Mouse (Mus musculus) hindbrain, postnatal 0 days (tissue): ENCODE data around the gene Steap2. TPM values are rescaled to one million over a fixed set of nuclear protein-coding genes. Genes with fewer than 3 reads are reported as not detected.

Source experiments
- ATAC-seq: fragments of 200-750 bp; cut with Nextera tagmentation; 2 replicates; pipeline ENCODE4 v1.8.0; 2017; ENCODE audit warnings: mild to moderate bottlenecking, moderate TSS enrichment, moderate library complexity
- DNase-seq: peaks from one replicate; pipeline ENCODE4 v3.0.0-alpha.2; 2015; ENCODE audit warnings: low spot score
- H3K27ac ChIP-seq: fragments of 300-500 bp; sonication (generic); 2 replicates; pipeline ENCODE4 v1.5.1; 2014; ENCODE audit warnings: mild to moderate bottlenecking
- H3K27me3 ChIP-seq: fragments of 300-500 bp; sonication (generic); 2 replicates; pipeline ENCODE4 v1.6.1; 2014; ENCODE audit warnings: low read length, mixed read lengths; ENCODE audit not compliant: insufficient read depth
- H3K36me3 ChIP-seq: fragments of 300-500 bp; sonication (generic); 2 replicates; pipeline ENCODE4 v1.6.1; 2014; ENCODE audit warnings: low read length, mixed read lengths; ENCODE audit not compliant: insufficient read depth
- H3K4me1 ChIP-seq: fragments of 300-500 bp; sonication (generic); 2 replicates; pipeline ENCODE4 v1.6.1; 2014; ENCODE audit warnings: antibody characterized with exemption, low read length, mixed read lengths; ENCODE audit not compliant: insufficient read depth
- H3K4me2 ChIP-seq: fragments of 300-500 bp; sonication (generic); 2 replicates; pipeline ENCODE4 v1.6.1; 2014; ENCODE audit warnings: low read depth, mild to moderate bottlenecking, low read length, moderate library complexity, mixed read lengths
- H3K4me3 ChIP-seq: fragments of 300-500 bp; sonication (generic); 2 replicates; pipeline ENCODE4 v1.5.1; 2014; ENCODE audit warnings: low read length
- H3K9ac ChIP-seq: fragments of 300-500 bp; sonication (generic); replicated peaks from 2 replicates; pipeline ENCODE4 v1.6.1; 2014; ENCODE audit warnings: mild to moderate bottlenecking, low read length, moderate library complexity, mixed read lengths
- H3K9me3 ChIP-seq: fragments of 300-500 bp; sonication (generic); 2 replicates; pipeline ENCODE4 v1.6.1; 2016; ENCODE audit warnings: low read length, mixed read lengths
- CTCF ChIP-seq: IDR thresholded peaks from 2 replicates; pipeline ENCODE4 v1.5.1; 2016; ENCODE audit warnings: antibody characterized with exemption, control low read depth, low read depth
- WGBS: fragments of 180-500 bp; shearing (Covaris S2); extraction: QIAGEN DNeasy Blood & Tissue Kit; methylation state at CpG from one replicate; pipeline ENCODE4 v1.1.7; 2014; 5-methylcytosine and 5-hydroxymethylcytosine counted together
- polyA plus RNA-seq: library from polyadenylated mRNA; unstranded; fragments of >200 nt; fragmentation: Nextera tagmentation; extraction: Ambion mirVana; gene quantifications from 2 replicates; pipeline ENCODE4 v1.2.1, GENCODE M21; 2015
- total RNA-seq: library from RNA; depleted of rRNA; stranded (reverse); fragments of >200 nt; gene quantifications from 2 replicates; pipeline ENCODE4 v1.2.3, GENCODE M21; 2014

The Steap2 gene
- total and polyA plus RNA-seq, 2 experiments from 2014 or later, result 6.8 to 18.5 TPM

- H3K4me3 ChIP-seq, result no peak overlapping the region
- no peaks in the 10 kb centered on the region for H3K9me3 ChIP-seq
- H3K36me3 ChIP-seq, result no peaks in the 10 kb centered on the region
- ATAC-seq, result no peak
- H3K27ac ChIP-seq, result no peak overlapping the region
- H3K4me2 ChIP-seq, result no peak overlapping the region
- H3K4me1 ChIP-seq, result no peaks in the 10 kb centered on the region
- no peaks in the 10 kb centered on the region for H3K27me3 ChIP-seq
- 77% methylated on average over 13 of the region's 13 CpGs for WGBS
- DNase-seq, result no peak
- no peak for TF ChIP-seq CTCF
- no peak overlapping the region for H3K9ac ChIP-seq
Observed at GRCm38 (mm10) chr5:5707341-5708278, 13.2 kb upstream of the Steap2 start.

- Histone ChIP-seq H3K36me3 (no peaks in the 10 kb centered on the region), H3K4me1 (no peaks in the 10 kb centered on the region), H3K9me3 (no peaks in the 10 kb centered on the region), H3K9ac (no peak overlapping the region), H3K4me2 (no peak overlapping the region), H3K27me3 (no peaks in the 10 kb centered on the region), H3K4me3 (no peak overlapping the region), H3K27ac (no peak overlapping the region)
- no peak for TF ChIP-seq CTCF
- no peak for ATAC-seq
- WGBS, result 42% methylated on average over 2 of the region's 2 CpGs
- no peak for DNase-seq
Observed at GRCm38 (mm10) chr5:5705019-5705418, 10.6 kb upstream of the Steap2 start.

- ATAC-seq (no peak), DNase-seq (no peak)
- H3K4me2 ChIP-seq, result no peak overlapping the region
- WGBS, result 80% methylated on average over 2 of the region's 2 CpGs
- H3K36me3 ChIP-seq, result no peaks in the 10 kb centered on the region
- no peak overlapping the region for H3K27ac ChIP-seq
- H3K9ac ChIP-seq, result no peak overlapping the region
- TF ChIP-seq CTCF, result no peak
- H3K27me3 ChIP-seq, result no peaks in the 10 kb centered on the region
- H3K4me1 ChIP-seq, result no peaks in the 10 kb centered on the region
- H3K4me3 ChIP-seq, result no peak overlapping the region
- H3K9me3 ChIP-seq, result no peaks in the 10 kb centered on the region
Observed at GRCm38 (mm10) chr5:5700386-5700785, 6.0 kb upstream of the Steap2 start.

GRCm38 (mm10) chr5:5698830-5699229 is 4.5 kb upstream of the Steap2 start:
- no peaks in the 10 kb centered on the region for H3K36me3 ChIP-seq
- no peaks in the 10 kb centered on the region for H3K27me3 ChIP-seq
- no peak overlapping the region for H3K4me3 ChIP-seq
- DNase-seq (no peak), ATAC-seq (no peak)
- whole genome bisulfite sequencing, result 87% methylated on average over 3 of the region's 3 CpGs
- H3K4me2 ChIP-seq, result no peak overlapping the region
- H3K9ac ChIP-seq, result no peak overlapping the region
- no peak for TF ChIP-seq CTCF
- no peaks in the 10 kb centered on the region for H3K4me1 ChIP-seq
- H3K27ac ChIP-seq, result no peak overlapping the region
- no peaks in the 10 kb centered on the region for H3K9me3 ChIP-seq

- no peak overlapping the region for H3K4me3 ChIP-seq
Observed at GRCm38 (mm10) chr5:5695401-5695942, 1.1 kb upstream of the Steap2 start.

GRCm38 (mm10) chr5:5693541-5693955 is 830 bp downstream of the Steap2 start:
- H3K4me1 ChIP-seq, result no peaks in the 10 kb centered on the region

More at GRCm38 (mm10) chr5:5695401-5695942, 1.1 kb upstream of the Steap2 start:
- Histone ChIP-seq H3K9me3 (no peaks in the 10 kb centered on the region), H3K27me3 (no peaks in the 10 kb centered on the region), H3K4me2 (no peak overlapping the region), H3K4me1 (no peaks in the 10 kb centered on the region), H3K36me3 (no peaks in the 10 kb centered on the region), H3K27ac (no peak overlapping the region), H3K9ac (no peak overlapping the region)
- WGBS, result 91% methylated on average over 5 of the region's 5 CpGs
- no peak for TF ChIP-seq CTCF
- ATAC-seq (no peak), DNase-seq (no peak)

More at GRCm38 (mm10) chr5:5693541-5693955, 830 bp downstream of the Steap2 start:
- DNase-seq (peak; percentile 30), ATAC-seq (peak; percentile 75)
- peak overlapping the region; percentile 90 for H3K4me2 ChIP-seq
- H3K9me3 ChIP-seq, result no peaks in the 10 kb centered on the region
- H3K36me3 ChIP-seq, result no peaks in the 10 kb centered on the region
- peak overlapping the region; percentile 86 for H3K4me3 ChIP-seq
- H3K27ac ChIP-seq, result peak overlapping the region; percentile 56; the same call in 1 of the 2 replicates
- H3K27me3 ChIP-seq, result no peaks in the 10 kb centered on the region
- under 1% methylated on average over 29 of the region's 29 CpGs for WGBS
- TF ChIP-seq CTCF, result no peak
- peak overlapping the region; percentile 84 for H3K9ac ChIP-seq
